17 mouse cellular contexts compared by ENCODE assay signal in the genomic region with DNA sequence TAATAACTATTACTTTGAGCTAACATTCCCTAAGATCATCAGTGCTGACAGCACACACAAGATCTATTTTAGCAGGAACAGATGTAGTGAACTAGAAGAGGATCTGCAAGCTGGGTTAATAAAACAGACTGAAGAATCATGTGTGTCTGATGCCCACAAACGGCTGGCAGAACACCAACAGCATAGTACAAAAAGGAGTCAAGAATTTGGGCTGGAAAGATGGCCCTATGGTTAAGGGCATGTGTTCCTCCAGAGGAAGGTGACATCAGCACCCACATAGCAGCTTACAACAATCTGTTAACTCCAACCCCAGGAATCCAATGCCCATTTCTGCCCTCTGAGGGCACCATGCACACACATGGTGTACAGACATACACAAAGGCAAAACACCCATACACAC. TPM values are rescaled to one million over a fixed set of nuclear protein-coding genes. Genes with fewer than 3 reads are reported as not detected.
DNase-seq lines count a peak whose midpoint lies in the region; ATAC-seq lines count a peak whose summit lies in the region.
"Had no signal": no experiment of that assay in that cellular context is flagged by ENCODE, and none has a peak within 500 bp of the region (broad histone marks: within the 10 kb centered on the region; RNA-seq: fewer than 3 reads in every experiment).

No protein-coding gene starts in this region.

- H3K9ac ChIP-seq in midbrain, embryonic 11.5 days (ENCODE audit: low read length), result no peak overlapping the region
- H3K9ac ChIP-seq in midbrain, embryonic 16.5 days (ENCODE audit: low read depth, low read length), result no peak overlapping the region
- H3K9ac ChIP-seq: hindbrain, embryonic 15.5 days; limb, embryonic 15.5 days; liver, postnatal 0 days had no signal

- H3K4me3 ChIP-seq in midbrain, embryonic 11.5 days (ENCODE audit: low read depth, low read length), result no peak overlapping the region
- H3K4me3 ChIP-seq in midbrain, embryonic 16.5 days (ENCODE audit: low read depth, low read length), result no peak overlapping the region
- H3K4me3 ChIP-seq: heart, embryonic 10.5 days; hindbrain, embryonic 15.5 days; limb, embryonic 15.5 days had no signal

- H3K4me1 ChIP-seq in midbrain, embryonic 11.5 days (ENCODE audit: control insufficient read depth, insufficient read depth, low read length), result no peaks in the 10 kb centered on the region
- no peaks in the 10 kb centered on the region for H3K4me1 ChIP-seq in midbrain, embryonic 16.5 days (ENCODE audit: control insufficient read depth, insufficient read depth, low read length)
- H3K4me1 ChIP-seq: heart, embryonic 10.5 days; hindbrain, embryonic 15.5 days; limb, embryonic 15.5 days had no signal

- ATAC-seq in frontal cortex, adult (ENCODE audit: low TSS enrichment), result no peak
- no peak for ATAC-seq in midbrain, embryonic 11.5 days (ENCODE audit: low FRiP score)
- no peak for ATAC-seq in midbrain, embryonic 16.5 days
- ATAC-seq in monocyte, adult 5-6 weeks (replicated peaks; ENCODE audit: insufficient number of reproducible peaks, low FRiP score, low TSS enrichment, poor library complexity, severe bottlenecking), result no peak
- ATAC-seq: intestine, embryonic 16.5 days; liver, postnatal 0 days had no signal

- H3K36me3 ChIP-seq in midbrain, embryonic 11.5 days (ENCODE audit: control insufficient read depth, insufficient read depth, low read length), result peaks cover 24% of the 10 kb centered on the region
- H3K36me3 ChIP-seq in midbrain, embryonic 16.5 days (ENCODE audit: control insufficient read depth, insufficient read depth, low read length), result peaks cover 41% of the 10 kb centered on the region

- no peak overlapping the region for H3K27ac ChIP-seq in midbrain, embryonic 11.5 days (ENCODE audit: low read depth, low read length)
- H3K27ac ChIP-seq in midbrain, embryonic 16.5 days (ENCODE audit: low read length), result no peak overlapping the region
- H3K27ac ChIP-seq: heart, embryonic 10.5 days; hindbrain, embryonic 15.5 days; limb, embryonic 15.5 days had no signal

- no peak overlapping the region for H3K4me2 ChIP-seq in midbrain, embryonic 11.5 days
- H3K4me2 ChIP-seq in midbrain, embryonic 16.5 days (ENCODE audit: low read length), result no peak overlapping the region
- H3K4me2 ChIP-seq: hindbrain, embryonic 15.5 days; limb, embryonic 15.5 days had no signal

- WGBS in midbrain, embryonic 11.5 days, result 86% methylated on average over 1 of the region's 1 CpGs
- WGBS in midbrain, embryonic 16.5 days, result 94% methylated on average over 1 of the region's 1 CpGs

- H3K9me3 ChIP-seq in midbrain, embryonic 11.5 days (ENCODE audit: control insufficient read depth, low read length), result no peaks in the 10 kb centered on the region
- H3K9me3 ChIP-seq in midbrain, embryonic 16.5 days (replicated peaks; ENCODE audit: control insufficient read depth, low read length, poor library complexity, severe bottlenecking), result no peaks in the 10 kb centered on the region
- H3K9me3 ChIP-seq: heart, embryonic 10.5 days; hindbrain, embryonic 15.5 days; limb, embryonic 15.5 days had no signal

- no peaks in the 10 kb centered on the region for H3K27me3 ChIP-seq in midbrain, embryonic 11.5 days (ENCODE audit: control insufficient read depth, insufficient read depth, low read length)
- H3K27me3 ChIP-seq in midbrain, embryonic 16.5 days (ENCODE audit: control insufficient read depth, insufficient read depth, low read depth, low read length), result no peaks in the 10 kb centered on the region
- H3K27me3 ChIP-seq: CH12.LX; hindbrain, embryonic 15.5 days; limb, embryonic 15.5 days had no signal

- peak; percentile 38 to 64 for DNase-seq in frontal cortex, postnatal 36 days (ENCODE audit: low spot score in 2 of 2)
- peak; percentile 31 for DNase-seq in midbrain, embryonic 11.5 days (ENCODE audit: low spot score, missing footprints)
- DNase-seq in layer of hippocampus, postnatal 14 days (ENCODE audit: low spot score in 2 of 2), result peak; percentile 36 to 71
- peak; percentile 48 to 50 for DNase-seq in right cerebral cortex, postnatal 10 days (ENCODE audit: low spot score in 2 of 2)
- no peak for DNase-seq in c-Kit-positive CD71-positive TER-119-positive erythroid progenitor cells, embryonic 14.5 days (ENCODE audit: low spot score)
- DNase-seq: adrenal gland, adult 2 months; liver, postnatal 0 days; lung, postnatal 36 days; thymus, adult 18-20 months had no signal

RNA-seq across cellular contexts. Expression of a gene that starts 20.7 kb away (rescaled TPM):
- polyA plus RNA-seq in midbrain, embryonic 11.5 days (2014; fragmentation: Nextera tagmentation; extraction: Ambion mirVana), result 10.5 and 13.0 TPM in 2 replicates
- 4.7 and 5.4 TPM in 2 replicates for polyA plus RNA-seq in midbrain, embryonic 16.5 days (2015; fragmentation: Nextera tagmentation; extraction: Ambion mirVana)
- total RNA-seq in layer of hippocampus, postnatal 14 days (2021), result 10 to 100 TPM; 12.2 to 13.1 TPM
- total RNA-seq in monocyte, adult 5-6 weeks (2017), result 13.9 to 21.6 TPM (median 15.4 TPM) in 3 replicates

RNA-seq across cellular contexts. Expression of a gene that starts 38.1 kb away (rescaled TPM):
- polyA plus RNA-seq in midbrain, embryonic 11.5 days (2014; fragmentation: Nextera tagmentation; extraction: Ambion mirVana), result 3.3 TPM in 2 replicates
- polyA plus RNA-seq in midbrain, embryonic 16.5 days (2015; fragmentation: Nextera tagmentation; extraction: Ambion mirVana), result 5.4 TPM in 2 replicates
- total RNA-seq in layer of hippocampus, postnatal 14 days (2021), result 10 to 100 TPM; 14.2 to 15.1 TPM
- 5.5 to 10.3 TPM (median 6.4 TPM) in 3 replicates for total RNA-seq in monocyte, adult 5-6 weeks (2017)
